Mouse (Mus musculus): ENCODE measurements around the gene Endou. TPM values are rescaled to one million over a fixed set of nuclear protein-coding genes. Genes with fewer than 3 reads are reported as not detected.
A peak's percentile ranks its signal among the peaks of the same experiment; 100 is the strongest.

The Endou gene
- polyA plus RNA-seq, 1 experiment from 2014 or later = 0.29 TPM

DNA sequence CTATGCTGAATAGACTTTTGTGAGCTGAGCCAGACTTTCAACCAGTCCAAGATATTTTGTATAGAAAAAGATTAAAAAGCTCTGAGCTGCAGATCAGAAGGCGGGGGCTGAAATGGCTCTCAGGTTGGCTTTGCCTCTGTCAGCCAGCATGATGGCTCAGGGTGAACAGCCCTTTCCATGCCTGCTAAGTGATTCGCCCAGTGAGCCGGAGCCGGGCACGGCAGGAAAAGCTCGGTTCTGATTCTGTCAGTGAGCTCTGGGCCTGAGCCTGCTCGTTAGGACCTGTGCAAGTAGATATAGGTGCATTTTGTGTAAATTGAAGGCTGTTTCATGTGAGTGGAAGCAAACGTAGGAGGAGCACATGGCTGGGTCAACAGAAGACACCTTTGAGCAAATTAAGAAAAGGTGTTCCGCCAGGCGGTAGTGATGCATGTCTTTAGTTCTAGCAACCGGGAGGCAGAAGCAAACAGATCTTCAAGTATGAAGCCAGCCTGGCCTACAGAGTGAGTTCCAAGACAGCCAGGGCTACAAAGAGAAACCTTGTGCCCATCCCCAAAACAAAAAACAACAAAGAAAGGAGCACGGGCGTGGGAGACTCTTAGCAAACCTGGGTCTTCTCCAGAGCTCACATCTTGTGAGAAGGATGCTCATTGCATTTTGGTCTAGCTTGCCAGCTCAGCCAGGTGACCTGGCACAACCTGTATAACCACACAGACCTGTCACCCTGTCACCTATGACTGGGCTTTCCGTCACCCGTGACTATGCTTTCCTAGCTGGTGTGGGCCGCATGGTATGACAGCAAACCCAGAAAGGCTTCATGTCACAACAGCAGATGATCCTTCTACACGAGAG, 6.6 kb downstream of the Endou start:
- H3K4me1 ChIP-seq (replicated peaks) = peaks cover 16% of the 10 kb centered on the region
- 88% methylated on average over 17 of the region's 17 CpGs for WGBS
- no peak overlapping the region for H3K9ac ChIP-seq
- H3K9me3 ChIP-seq = no peaks in the 10 kb centered on the region
- no peaks in the 10 kb centered on the region for H3K27me3 ChIP-seq
- no peak overlapping the region for H3K27ac ChIP-seq
- H3K4me2 ChIP-seq = no peak overlapping the region
- ATAC-seq (ENCODE audit: low FRiP score) = no peak
- H3K36me3 ChIP-seq = no peaks in the 10 kb centered on the region
- H3K4me3 ChIP-seq = no peak overlapping the region

DNA sequence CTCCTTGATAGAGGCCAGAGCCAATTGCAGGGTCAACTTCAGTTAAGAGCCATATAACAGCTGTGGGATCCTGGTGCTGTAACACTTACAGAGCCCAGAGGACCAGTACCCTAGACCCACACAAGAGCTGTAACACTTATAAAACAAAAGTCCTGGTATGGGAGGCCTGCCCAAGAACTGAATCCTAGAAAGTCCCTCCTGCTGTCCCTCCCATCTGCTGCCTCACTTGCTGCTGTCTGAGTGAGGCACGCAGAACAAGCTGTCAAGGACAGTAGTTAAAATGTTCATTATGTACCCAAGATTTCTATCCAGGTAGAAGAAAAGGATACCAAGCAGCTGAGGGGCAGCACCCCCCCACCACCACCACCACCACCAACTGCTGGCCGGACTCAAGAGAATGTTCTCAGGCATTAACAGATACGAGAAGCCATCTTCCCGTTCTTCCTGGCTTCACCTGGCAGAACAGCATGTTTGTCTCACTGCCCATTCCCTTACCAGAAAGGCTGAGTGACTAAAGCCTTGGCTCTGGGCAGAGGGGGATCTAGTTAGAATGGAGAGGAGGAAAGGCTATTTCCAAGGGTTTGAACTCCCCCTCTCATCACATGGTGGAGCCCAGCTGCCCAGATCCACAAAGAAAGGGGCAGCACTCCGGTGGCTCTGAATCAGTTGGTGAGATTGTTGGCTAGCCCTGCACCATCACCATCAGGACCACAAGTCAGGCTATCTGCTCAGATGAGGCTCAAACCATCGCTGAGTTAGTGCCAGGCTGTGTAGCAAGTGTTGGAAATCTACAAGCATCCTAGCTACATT, 7.4 kb downstream of the Endou start:
- 85% methylated on average over 6 of the region's 6 CpGs for WGBS
- no peak for ATAC-seq (ENCODE audit: low FRiP score)

DNA sequence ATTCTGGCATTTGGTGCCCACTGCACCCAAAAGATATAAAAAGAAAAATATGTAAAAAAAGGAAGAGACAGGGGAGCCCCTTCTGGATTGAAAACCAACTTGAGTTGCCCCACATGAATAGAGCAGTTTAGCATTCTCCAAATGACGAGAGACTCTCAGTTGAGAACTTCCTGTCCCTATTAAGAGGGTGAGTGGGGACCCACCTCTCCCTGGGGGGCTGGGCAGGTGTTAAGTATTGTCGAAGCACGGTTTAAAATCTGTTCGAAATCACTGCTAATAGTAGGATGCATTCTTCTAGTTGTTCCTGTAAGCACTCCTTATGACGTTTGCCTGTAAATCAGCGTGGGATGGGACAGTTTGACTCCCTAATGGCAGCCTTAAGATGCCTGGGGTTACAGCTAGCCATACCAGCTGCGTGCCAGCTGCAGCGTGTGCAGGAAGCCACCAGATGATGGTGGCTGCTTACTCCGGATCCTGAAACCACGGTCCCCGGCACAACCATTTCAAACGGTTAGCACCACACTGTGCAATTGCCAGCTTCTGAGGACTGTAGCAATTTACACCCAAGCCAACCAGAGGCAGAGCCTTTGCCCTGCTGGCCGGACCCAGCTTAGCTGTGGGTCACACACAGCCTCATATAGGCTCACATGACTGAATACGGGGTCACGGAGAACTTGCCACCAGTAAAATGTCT, 10.0 kb downstream of the Endou start:
- Histone ChIP-seq H3K4me3 (no peak overlapping the region), H3K4me2 (no peak overlapping the region), H3K36me3 (no peaks in the 10 kb centered on the region), H3K27ac (no peak overlapping the region), H3K9me3 (no peaks in the 10 kb centered on the region), H3K4me1 (replicated peaks) (peaks cover 7% of the 10 kb centered on the region; the same call in 1 of the 2 replicates), H3K27me3 (peaks cover 4% of the 10 kb centered on the region; the same call in 1 of the 2 replicates), H3K9ac (no peak overlapping the region; the same call in 1 of the 2 replicates)
- ATAC-seq (ENCODE audit: low FRiP score) = no peak
- WGBS = 78% methylated on average over 15 of the region's 15 CpGs

More for the DNA sequence above, 7.4 kb downstream of the Endou start:
- Histone ChIP-seq H3K9ac (no peak overlapping the region), H3K27ac (no peak overlapping the region), H3K4me3 (no peak overlapping the region), H3K4me1 (replicated peaks) (peaks cover 8% of the 10 kb centered on the region), H3K9me3 (no peaks in the 10 kb centered on the region), H3K36me3 (no peaks in the 10 kb centered on the region), H3K27me3 (peaks cover 2% of the 10 kb centered on the region; the same call in 1 of the 2 replicates), H3K4me2 (no peak overlapping the region)

DNA sequence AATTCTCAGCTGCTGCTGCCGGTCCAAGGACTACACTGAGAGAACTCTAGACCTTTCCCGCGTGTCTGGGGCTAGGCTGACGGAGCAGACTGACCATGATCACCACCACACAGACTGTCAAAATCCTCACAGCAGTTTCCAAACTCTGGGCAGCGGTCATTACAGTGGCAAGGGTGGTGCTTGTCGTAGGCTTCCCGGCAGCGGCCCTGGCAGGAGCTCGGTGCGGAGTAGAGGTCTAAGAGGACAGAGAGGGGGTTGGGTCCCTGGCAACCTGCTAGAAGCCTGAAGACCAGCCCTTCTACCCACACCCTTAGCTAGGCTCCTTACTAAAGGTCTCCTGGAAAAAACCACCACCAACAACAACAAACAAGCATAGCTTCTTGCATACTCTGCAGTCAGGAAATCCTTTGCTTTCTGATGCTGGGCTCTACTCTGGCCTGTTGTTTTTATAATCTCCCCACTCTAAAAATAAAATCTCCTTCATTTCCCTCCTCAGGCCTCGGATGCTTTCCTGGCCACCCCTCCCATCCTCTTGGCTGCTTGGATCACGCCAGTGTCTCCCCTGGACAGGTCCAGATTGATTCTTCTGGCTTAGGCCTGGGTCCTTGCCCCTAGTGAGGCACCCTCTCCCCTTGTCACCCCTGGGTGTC, 11.0 kb downstream of the Endou start:
- no peaks in the 10 kb centered on the region for H3K9me3 ChIP-seq
- H3K9ac ChIP-seq = no peak overlapping the region
- no peak overlapping the region for H3K4me3 ChIP-seq
- no peaks in the 10 kb centered on the region for H3K36me3 ChIP-seq
- peaks cover 7% of the 10 kb centered on the region; the same call in 1 of the 2 replicates for H3K4me1 ChIP-seq (replicated peaks)
- no peak overlapping the region for H3K4me2 ChIP-seq
- H3K27ac ChIP-seq = peak overlapping the region; percentile 53; the same call in 1 of the 2 replicates
- no peak for ATAC-seq (ENCODE audit: low FRiP score)
- 81% methylated on average over 12 of the region's 12 CpGs for WGBS
- peaks cover 4% of the 10 kb centered on the region; the same call in 1 of the 2 replicates for H3K27me3 ChIP-seq

DNA sequence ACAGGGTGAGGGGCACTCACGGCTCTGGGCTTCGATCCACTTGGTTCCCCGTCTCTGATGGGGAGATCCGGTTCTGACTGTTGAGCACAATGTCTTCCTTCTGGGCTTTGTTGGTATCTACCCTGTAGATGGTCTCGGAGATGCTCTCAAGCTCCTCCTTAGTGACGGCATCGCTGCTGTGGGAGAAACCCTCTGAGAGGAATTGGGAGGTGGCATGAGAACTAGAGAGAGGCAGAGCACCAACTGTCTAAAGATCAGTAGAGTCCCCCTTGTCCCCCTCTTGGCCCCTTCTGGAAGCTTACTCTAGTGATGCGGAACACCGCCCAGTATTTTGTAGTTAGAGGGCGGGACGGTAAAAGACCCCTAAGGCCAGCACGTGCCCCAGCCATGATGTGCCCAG, 11.6 kb downstream of the Endou start:
- H3K9me3 ChIP-seq = no peaks in the 10 kb centered on the region
- no peak overlapping the region for H3K9ac ChIP-seq
- WGBS = 90% methylated on average over 12 of the region's 12 CpGs
- ATAC-seq (ENCODE audit: low FRiP score) = no peak
- no peak overlapping the region for H3K4me3 ChIP-seq
- H3K27ac ChIP-seq = no peak overlapping the region
- H3K4me2 ChIP-seq = no peak overlapping the region
- H3K4me1 ChIP-seq (replicated peaks) = peaks cover 7% of the 10 kb centered on the region; the same call in 1 of the 2 replicates
- H3K36me3 ChIP-seq = no peaks in the 10 kb centered on the region
- peaks cover 4% of the 10 kb centered on the region; the same call in 1 of the 2 replicates for H3K27me3 ChIP-seq

GRCm38 (mm10) chr15:97718535-97719155, 12.5 kb downstream of the Endou start:
- Histone ChIP-seq H3K4me2 (no peak overlapping the region), H3K9me3 (no peaks in the 10 kb centered on the region), H3K36me3 (no peaks in the 10 kb centered on the region), H3K4me1 (replicated peaks) (peaks cover 7% of the 10 kb centered on the region; the same call in 1 of the 2 replicates), H3K27me3 (peaks cover 4% of the 10 kb centered on the region; the same call in 1 of the 2 replicates), H3K9ac (no peak overlapping the region), H3K27ac (no peak overlapping the region), H3K4me3 (no peak overlapping the region)
- 94% methylated on average over 8 of the region's 8 CpGs for WGBS
- ATAC-seq (ENCODE audit: low FRiP score) = no peak

DNA sequence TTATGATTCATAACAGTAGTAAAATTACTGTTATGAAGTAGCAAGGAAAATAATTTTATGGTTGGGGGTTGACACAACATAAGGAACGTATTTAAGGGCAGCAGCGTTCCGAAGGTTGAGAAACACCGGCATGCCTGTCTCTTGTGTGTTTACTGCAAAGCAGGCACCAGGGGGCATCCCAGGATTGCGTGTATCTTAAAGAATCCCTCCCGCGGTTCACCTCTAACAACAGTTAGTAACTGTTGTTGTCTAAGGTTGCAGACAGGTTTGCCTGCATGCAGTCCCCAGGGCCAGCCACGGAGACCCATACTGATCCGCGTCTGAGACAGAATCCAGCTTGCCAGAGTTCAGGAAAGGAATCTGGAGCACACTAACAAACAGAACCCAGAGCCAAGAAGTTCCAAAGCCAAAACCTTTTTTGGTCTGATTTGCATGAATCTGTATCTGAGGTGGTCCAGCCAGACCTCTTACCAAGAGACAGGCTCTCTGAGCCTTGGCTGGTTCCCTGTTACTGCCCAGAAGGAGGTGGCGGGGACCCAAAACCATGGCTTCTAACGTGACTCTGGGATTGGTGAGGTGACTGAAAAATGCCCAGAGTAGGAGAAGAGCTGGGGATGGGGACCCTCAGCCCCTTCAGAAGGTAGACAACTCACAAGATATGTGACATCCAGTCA, 13.1 kb downstream of the Endou start:
- 32% methylated on average over 12 of the region's 12 CpGs for WGBS
- peaks cover 7% of the 10 kb centered on the region; the same call in 1 of the 2 replicates for H3K4me1 ChIP-seq (replicated peaks)
- no peak overlapping the region for H3K27ac ChIP-seq
- no peak overlapping the region for H3K9ac ChIP-seq
- H3K4me2 ChIP-seq = no peak overlapping the region
- H3K27me3 ChIP-seq = peaks cover 4% of the 10 kb centered on the region; the same call in 1 of the 2 replicates
- H3K4me3 ChIP-seq = no peak overlapping the region
- no peak for ATAC-seq (ENCODE audit: low FRiP score)
- H3K36me3 ChIP-seq = no peaks in the 10 kb centered on the region
- no peaks in the 10 kb centered on the region for H3K9me3 ChIP-seq

GRCm38 (mm10) chr15:97716782-97717181, 14.4 kb downstream of the Endou start:
- Histone ChIP-seq H3K9me3 (no peaks in the 10 kb centered on the region), H3K27me3 (peaks cover 4% of the 10 kb centered on the region; the same call in 1 of the 2 replicates), H3K9ac (no peak overlapping the region), H3K36me3 (no peaks in the 10 kb centered on the region), H3K4me3 (no peak overlapping the region), H3K4me1 (replicated peaks) (peaks cover 7% of the 10 kb centered on the region; the same call in 1 of the 2 replicates), H3K4me2 (no peak overlapping the region), H3K27ac (no peak overlapping the region)
- no peak for ATAC-seq (ENCODE audit: low FRiP score)
- WGBS = 91% methylated on average over 11 of the region's 11 CpGs

DNA sequence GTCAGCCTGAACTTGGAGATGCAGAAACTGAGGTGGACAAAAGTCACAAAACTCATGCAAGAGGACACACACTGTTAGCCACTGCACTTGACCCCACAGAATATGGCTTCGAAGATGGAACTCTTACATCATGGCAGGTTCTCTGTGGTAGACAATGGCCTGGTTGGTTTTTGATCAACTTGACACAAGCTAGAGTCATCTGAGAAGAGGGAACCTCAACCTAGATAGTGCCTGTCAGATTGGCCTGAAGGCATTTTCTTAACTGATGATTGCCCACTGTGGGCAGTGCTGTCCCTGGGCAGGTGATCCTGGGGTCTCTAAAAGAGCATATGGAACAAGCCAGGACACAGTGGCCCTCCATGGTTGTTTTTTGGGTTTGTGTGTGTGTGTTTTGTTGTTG, 15.4 kb downstream of the Endou start:
- 91% methylated on average over 1 of the region's 1 CpGs for WGBS
- Histone ChIP-seq H3K9me3 (no peaks in the 10 kb centered on the region), H3K27me3 (peaks cover 4% of the 10 kb centered on the region; the same call in 1 of the 2 replicates), H3K27ac (no peak overlapping the region), H3K4me1 (replicated peaks) (no peaks in the 10 kb centered on the region), H3K4me2 (no peak overlapping the region), H3K4me3 (no peak overlapping the region), H3K9ac (no peak overlapping the region), H3K36me3 (no peaks in the 10 kb centered on the region)
- ATAC-seq (ENCODE audit: low FRiP score) = no peak

- H3K27ac ChIP-seq = no peak overlapping the region
- peaks cover 4% of the 10 kb centered on the region; the same call in 1 of the 2 replicates for H3K27me3 ChIP-seq
- H3K9me3 ChIP-seq = no peaks in the 10 kb centered on the region
- no peaks in the 10 kb centered on the region for H3K4me1 ChIP-seq (replicated peaks)
- H3K4me2 ChIP-seq = no peak overlapping the region
- H3K9ac ChIP-seq = no peak overlapping the region
- no peaks in the 10 kb centered on the region for H3K36me3 ChIP-seq
- no peak for ATAC-seq (ENCODE audit: low FRiP score)
- no peak overlapping the region for H3K4me3 ChIP-seq
- 93% methylated on average over 8 of the region's 8 CpGs for WGBS
Observed at GRCm38 (mm10) chr15:97715083-97715482, 16.1 kb downstream of the Endou start.

DNA sequence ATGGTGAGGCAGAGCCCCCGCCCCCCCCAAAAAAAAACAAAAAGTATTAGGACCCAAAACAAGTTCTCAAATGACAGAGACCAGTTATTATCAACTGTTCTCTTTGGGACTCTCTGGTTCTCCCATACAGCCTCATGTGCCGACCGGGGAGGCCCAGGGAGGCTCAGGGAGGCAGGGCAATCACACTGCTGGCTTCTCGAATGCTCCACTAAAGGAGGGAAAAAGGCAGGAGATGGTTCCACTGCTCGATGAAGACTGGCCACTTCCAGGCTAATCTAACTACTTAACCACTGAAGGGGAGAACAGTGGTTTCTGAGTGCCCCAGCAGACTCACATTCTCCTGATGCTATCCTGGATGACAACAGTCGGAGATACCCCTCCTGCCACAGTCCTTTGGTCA, 18.6 kb downstream of the Endou start:
- no peak overlapping the region for H3K4me2 ChIP-seq
- H3K27me3 ChIP-seq = no peaks in the 10 kb centered on the region
- H3K27ac ChIP-seq = no peak overlapping the region
- no peaks in the 10 kb centered on the region for H3K9me3 ChIP-seq
- no peaks in the 10 kb centered on the region for H3K36me3 ChIP-seq
- H3K9ac ChIP-seq = no peak overlapping the region
- 77% methylated on average over 6 of the region's 6 CpGs for WGBS
- H3K4me1 ChIP-seq (replicated peaks) = no peaks in the 10 kb centered on the region
- no peak for ATAC-seq (ENCODE audit: low FRiP score)
- no peak overlapping the region for H3K4me3 ChIP-seq

Measured in hindbrain, embryonic 13.5 days (tissue).